Mouse (Mus musculus): Measurements from ENCODE around the gene Fam71b. TPM values are rescaled to one million over a fixed set of nuclear protein-coding genes. Genes with fewer than 3 reads are reported as not detected.

The Fam71b gene
- polyA plus RNA-seq, 1 experiment from 2014 or later: not detected

DNA sequence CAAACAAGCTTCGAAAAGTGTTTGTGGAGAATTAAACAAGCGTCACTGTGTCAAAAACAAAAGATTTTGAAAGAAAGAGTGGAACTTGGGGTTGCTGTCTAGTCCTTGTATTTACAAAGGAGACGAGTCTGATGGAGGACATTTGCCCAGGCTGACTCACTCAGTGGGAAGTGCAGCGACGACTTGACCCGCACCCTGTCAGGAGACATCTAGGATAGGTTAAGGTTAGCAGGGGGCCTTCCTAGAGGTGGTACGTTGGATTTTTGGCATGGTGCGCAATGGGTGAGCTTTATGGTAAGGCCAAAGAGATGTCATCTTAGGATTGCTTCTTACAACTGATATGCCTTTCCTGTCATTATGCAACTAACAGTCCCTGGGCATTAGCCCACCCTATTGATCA, 9.3 kb upstream of the Fam71b start:
- no peak overlapping the region for H3K27ac ChIP-seq
- no peak for ATAC-seq (replicated peaks; ENCODE audit: insufficient number of reproducible peaks, insufficient read depth, low FRiP score, low read depth)
- H3K4me3 ChIP-seq: no peak overlapping the region
- no peaks in the 10 kb centered on the region for H3K4me1 ChIP-seq (replicated peaks)
- H3K4me2 ChIP-seq: no peak overlapping the region
- no peaks in the 10 kb centered on the region for H3K36me3 ChIP-seq
- 87% methylated on average over 8 of the region's 8 CpGs for WGBS
- H3K27me3 ChIP-seq: no peaks in the 10 kb centered on the region
- H3K9me3 ChIP-seq (replicated peaks): no peaks in the 10 kb centered on the region
- H3K9ac ChIP-seq: no peak overlapping the region

GRCm38 (mm10) chr11:46388438-46388837, 7.9 kb upstream of the Fam71b start:
- H3K36me3 ChIP-seq: no peaks in the 10 kb centered on the region
- WGBS: 67% methylated on average over 6 of the region's 6 CpGs
- H3K4me2 ChIP-seq: no peak overlapping the region
- ATAC-seq (replicated peaks; ENCODE audit: insufficient number of reproducible peaks, insufficient read depth, low FRiP score, low read depth): no peak
- no peaks in the 10 kb centered on the region for H3K9me3 ChIP-seq (replicated peaks)
- H3K4me3 ChIP-seq: no peak overlapping the region; the same call in 1 of the 2 replicates
- no peaks in the 10 kb centered on the region for H3K4me1 ChIP-seq (replicated peaks)
- H3K27me3 ChIP-seq: no peaks in the 10 kb centered on the region
- no peak overlapping the region for H3K27ac ChIP-seq
- H3K9ac ChIP-seq: no peak overlapping the region

DNA sequence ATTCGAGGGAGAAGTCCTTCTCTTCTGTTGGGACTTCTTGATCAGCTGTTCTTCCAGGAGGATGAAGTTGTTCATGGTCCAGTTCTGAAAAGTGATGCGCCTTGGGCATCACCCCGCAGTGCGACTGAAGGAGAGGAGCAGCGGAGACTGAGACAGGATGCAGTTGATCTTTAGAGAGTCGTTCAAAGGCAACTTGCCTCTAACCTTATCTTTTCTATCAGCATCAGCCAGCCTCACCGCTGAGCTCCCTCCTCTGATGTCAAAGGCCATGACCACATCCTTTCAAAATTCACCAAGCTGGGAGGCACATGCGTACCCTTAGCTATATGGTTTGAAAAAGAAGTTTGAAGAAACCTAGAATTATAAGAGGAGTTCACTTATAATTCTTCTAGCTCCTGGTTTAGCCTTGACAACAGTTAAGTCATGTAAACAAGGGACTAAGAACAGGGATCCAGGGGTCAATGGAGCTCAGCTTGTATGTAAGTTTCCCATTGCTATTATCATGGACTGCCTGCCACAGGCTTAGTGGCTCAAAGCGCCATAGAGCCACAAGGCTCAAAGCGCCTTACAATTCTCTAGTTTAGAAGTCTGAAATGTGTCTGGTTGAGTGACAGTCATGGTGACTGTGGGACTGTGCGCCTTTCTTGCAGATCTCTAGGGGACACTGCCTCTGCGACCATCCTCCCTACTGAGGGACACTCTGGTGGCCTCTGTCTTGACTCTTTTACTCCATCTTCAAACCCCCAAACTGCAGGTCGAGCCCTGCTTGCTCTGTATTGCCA, 6.8 kb upstream of the Fam71b start, which contains the start of gene Itk:
Itk (minus strand) TSS at position 180 of the 782 bp plus-strand sequence.
- ATAC-seq (replicated peaks; ENCODE audit: insufficient number of reproducible peaks, insufficient read depth, low FRiP score, low read depth): no peak
- 75% methylated on average over 13 of the region's 13 CpGs for WGBS

DNA sequence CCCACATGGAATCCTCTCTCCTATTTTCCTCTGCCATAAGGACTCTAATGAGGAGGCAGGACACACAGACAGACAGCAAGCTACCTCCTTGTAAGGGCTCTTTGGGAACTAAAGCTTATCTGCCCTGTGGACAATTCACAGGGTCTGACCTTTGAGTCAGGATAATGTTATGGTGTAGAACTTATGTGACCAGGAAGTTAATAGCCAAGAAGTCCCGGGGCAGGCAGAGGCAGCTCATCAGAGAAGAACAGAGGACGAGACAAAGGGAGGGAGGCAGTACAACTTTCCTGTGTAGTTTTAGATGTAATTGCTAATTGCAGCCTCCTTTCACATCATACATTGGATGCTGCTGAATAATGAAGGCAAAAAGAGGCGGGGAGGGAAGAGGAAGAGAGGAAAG, 5.7 kb upstream of the Fam71b start:
- no peaks in the 10 kb centered on the region for H3K4me1 ChIP-seq (replicated peaks)
- no peaks in the 10 kb centered on the region for H3K9me3 ChIP-seq (replicated peaks)
- no peak overlapping the region for H3K4me2 ChIP-seq
- H3K36me3 ChIP-seq: no peaks in the 10 kb centered on the region
- WGBS: 63% methylated on average over 3 of the region's 3 CpGs
- no peak overlapping the region for H3K9ac ChIP-seq
- no peak for ATAC-seq (replicated peaks; ENCODE audit: insufficient number of reproducible peaks, insufficient read depth, low FRiP score, low read depth)
- no peak overlapping the region for H3K27ac ChIP-seq
- H3K27me3 ChIP-seq: no peaks in the 10 kb centered on the region
- no peak overlapping the region for H3K4me3 ChIP-seq

More for the DNA sequence above, 6.8 kb upstream of the Fam71b start, which contains the start of gene Itk:
- H3K4me1 ChIP-seq (replicated peaks): no peaks in the 10 kb centered on the region
- H3K4me3 ChIP-seq: no peak within 1 kb of the TSS; the same call in 1 of the 2 replicates
- H3K9me3 ChIP-seq (replicated peaks): no peaks in the 10 kb centered on the region
- H3K27ac ChIP-seq: no peak within 1 kb of the TSS
- no peak within 1 kb of the TSS for H3K4me2 ChIP-seq
- H3K9ac ChIP-seq: no peak within 1 kb of the TSS
- no peaks in the 10 kb centered on the region for H3K27me3 ChIP-seq
- H3K36me3 ChIP-seq: no peaks in the 10 kb centered on the region

DNA sequence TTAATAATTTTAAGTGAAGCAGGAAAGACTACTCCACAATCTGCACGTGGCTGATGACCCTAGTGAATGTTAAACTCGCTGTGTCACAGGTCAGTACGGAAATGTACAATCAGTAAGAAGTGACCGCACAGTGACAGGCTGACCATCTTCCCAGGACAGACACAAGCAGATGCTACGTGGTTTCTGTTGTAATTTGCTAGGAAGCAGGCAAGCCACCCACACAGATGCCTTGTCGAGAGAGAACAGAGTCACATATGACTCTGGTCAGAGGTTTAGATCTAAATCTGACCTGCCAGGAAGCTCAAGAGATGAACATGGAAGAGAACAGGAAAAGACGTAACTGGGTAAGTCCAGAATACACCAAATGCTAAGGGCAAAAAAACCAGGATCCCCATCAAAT, 3.5 kb upstream of the Fam71b start:
- no peaks in the 10 kb centered on the region for H3K4me1 ChIP-seq (replicated peaks)
- H3K4me3 ChIP-seq: no peak overlapping the region
- H3K9me3 ChIP-seq (replicated peaks): no peaks in the 10 kb centered on the region
- no peak overlapping the region for H3K9ac ChIP-seq
- no peak for ATAC-seq (replicated peaks; ENCODE audit: insufficient number of reproducible peaks, insufficient read depth, low FRiP score, low read depth)
- WGBS: 68% methylated on average over 7 of the region's 7 CpGs
- H3K36me3 ChIP-seq: no peaks in the 10 kb centered on the region
- H3K4me2 ChIP-seq: no peak overlapping the region
- no peaks in the 10 kb centered on the region for H3K27me3 ChIP-seq
- no peak overlapping the region for H3K27ac ChIP-seq

DNA sequence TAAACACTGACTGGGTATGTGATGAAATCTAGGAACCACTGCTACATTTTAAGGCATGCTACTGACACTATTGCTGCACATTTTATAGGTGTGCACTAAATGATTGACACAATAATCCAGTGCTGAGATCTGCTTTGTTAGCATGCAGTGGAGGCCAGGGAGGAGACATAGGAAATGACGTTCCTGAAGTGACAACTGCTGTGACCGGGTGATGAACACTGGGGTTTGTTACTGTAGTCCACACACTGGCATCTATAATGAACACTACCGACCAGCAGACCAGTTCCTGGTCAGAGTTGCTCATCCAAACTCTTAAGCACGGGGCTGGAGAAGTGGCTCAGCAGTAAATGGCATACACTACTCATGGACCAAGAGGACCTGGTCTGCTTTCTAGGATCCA, 2.9 kb upstream of the Fam71b start:
- 74% methylated on average over 4 of the region's 4 CpGs for WGBS
- Histone ChIP-seq H3K27ac (no peak overlapping the region), H3K9me3 (replicated peaks) (no peaks in the 10 kb centered on the region), H3K36me3 (no peaks in the 10 kb centered on the region), H3K4me3 (no peak overlapping the region), H3K9ac (no peak overlapping the region), H3K4me2 (no peak overlapping the region), H3K4me1 (replicated peaks) (no peaks in the 10 kb centered on the region), H3K27me3 (no peaks in the 10 kb centered on the region)
- ATAC-seq (replicated peaks; ENCODE audit: insufficient number of reproducible peaks, insufficient read depth, low FRiP score, low read depth): no peak

- Histone ChIP-seq H3K9ac (no peak overlapping the region), H3K27me3 (no peaks in the 10 kb centered on the region), H3K9me3 (replicated peaks) (no peaks in the 10 kb centered on the region), H3K27ac (no peak overlapping the region), H3K4me3 (no peak overlapping the region), H3K4me1 (replicated peaks) (no peaks in the 10 kb centered on the region), H3K4me2 (no peak overlapping the region), H3K36me3 (no peaks in the 10 kb centered on the region)
- WGBS: 79% methylated on average over 2 of the region's 2 CpGs
- ATAC-seq (replicated peaks; ENCODE audit: insufficient number of reproducible peaks, insufficient read depth, low FRiP score, low read depth): no peak
These were observed 1.3 kb upstream of the Fam71b start for GRCm38 (mm10) chr11:46395088-46395487.

DNA sequence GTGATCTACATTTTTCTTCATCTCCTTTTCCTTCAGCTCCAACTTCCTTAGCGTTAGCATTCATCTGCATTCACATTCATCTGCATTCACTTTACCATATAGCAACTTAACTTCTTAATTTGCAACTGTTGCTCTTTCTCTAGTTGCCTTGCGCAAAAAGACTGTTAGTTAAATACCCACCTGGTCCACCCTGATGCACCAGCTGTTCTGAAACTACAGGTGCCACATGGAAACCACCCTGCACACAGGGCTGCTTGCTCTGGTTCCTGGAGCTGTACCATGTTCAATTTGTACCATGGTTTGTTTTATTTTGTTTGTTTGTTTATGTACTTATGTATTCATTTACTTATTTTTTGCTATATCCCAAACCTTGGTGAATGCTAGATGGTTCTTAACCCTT, 661 bp upstream of the Fam71b start:
- Histone ChIP-seq H3K4me1 (replicated peaks) (no peaks in the 10 kb centered on the region), H3K9ac (no peak overlapping the region), H3K27ac (no peak overlapping the region), H3K4me3 (no peak overlapping the region), H3K27me3 (no peaks in the 10 kb centered on the region), H3K4me2 (no peak overlapping the region), H3K9me3 (replicated peaks) (no peaks in the 10 kb centered on the region), H3K36me3 (no peaks in the 10 kb centered on the region)
- no peak for ATAC-seq (replicated peaks; ENCODE audit: insufficient number of reproducible peaks, insufficient read depth, low FRiP score, low read depth)
- WGBS: 84% methylated on average over 2 of the region's 2 CpGs

- Histone ChIP-seq H3K4me2 (no peak overlapping the region), H3K4me1 (replicated peaks) (no peaks in the 10 kb centered on the region), H3K9me3 (replicated peaks) (no peaks in the 10 kb centered on the region), H3K27ac (no peak overlapping the region), H3K36me3 (no peaks in the 10 kb centered on the region), H3K4me3 (no peak overlapping the region), H3K27me3 (no peaks in the 10 kb centered on the region), H3K9ac (no peak overlapping the region)
- 42% methylated on average over 4 of the region's 4 CpGs for WGBS
- ATAC-seq (replicated peaks; ENCODE audit: insufficient number of reproducible peaks, insufficient read depth, low FRiP score, low read depth): no peak
These were observed 461 bp downstream of the Fam71b start for GRCm38 (mm10) chr11:46396860-46397179.

- Histone ChIP-seq H3K4me1 (replicated peaks) (no peaks in the 10 kb centered on the region), H3K27me3 (no peaks in the 10 kb centered on the region), H3K4me3 (no peak overlapping the region), H3K36me3 (no peaks in the 10 kb centered on the region), H3K9ac (no peak overlapping the region), H3K27ac (no peak overlapping the region), H3K4me2 (no peak overlapping the region), H3K9me3 (replicated peaks) (no peaks in the 10 kb centered on the region)
- no peak for ATAC-seq (replicated peaks; ENCODE audit: insufficient number of reproducible peaks, insufficient read depth, low FRiP score, low read depth)
- WGBS: 58% methylated on average over 2 of the region's 2 CpGs
These were observed 1.5 kb downstream of the Fam71b start for GRCm38 (mm10) chr11:46397900-46398299.

- Histone ChIP-seq H3K4me2 (no peak overlapping the region), H3K4me3 (no peak overlapping the region), H3K4me1 (replicated peaks) (no peaks in the 10 kb centered on the region), H3K9me3 (replicated peaks) (no peaks in the 10 kb centered on the region), H3K27ac (no peak overlapping the region), H3K9ac (no peak overlapping the region), H3K36me3 (no peaks in the 10 kb centered on the region), H3K27me3 (no peaks in the 10 kb centered on the region)
- WGBS: 74% methylated on average over 4 of the region's 4 CpGs
- no peak for ATAC-seq (replicated peaks; ENCODE audit: insufficient number of reproducible peaks, insufficient read depth, low FRiP score, low read depth)
These were observed 2.1 kb downstream of the Fam71b start for GRCm38 (mm10) chr11:46398473-46398872.

GRCm38 (mm10) chr11:46398933-46399383, 2.6 kb downstream of the Fam71b start:
- Histone ChIP-seq H3K27ac (no peak overlapping the region), H3K4me1 (replicated peaks) (no peaks in the 10 kb centered on the region), H3K27me3 (no peaks in the 10 kb centered on the region), H3K4me2 (no peak overlapping the region), H3K36me3 (no peaks in the 10 kb centered on the region), H3K4me3 (no peak overlapping the region), H3K9ac (no peak overlapping the region), H3K9me3 (replicated peaks) (no peaks in the 10 kb centered on the region)
- no peak for ATAC-seq (replicated peaks; ENCODE audit: insufficient number of reproducible peaks, insufficient read depth, low FRiP score, low read depth)
- 58% methylated on average over 5 of the region's 5 CpGs for WGBS
